Mouse (Mus musculus): ENCODE data around the gene Ctnna3.

GRCm38 (mm10) chr10:64084465-64084864, 654.6 kb downstream of the Ctnna3 start:
- TF ChIP-seq POLR2A (IDR thresholded peaks at IDR 0.05; ENCODE audit: borderline replicate concordance, insufficient read depth, low read length) (no peak), CTCF (IDR thresholded peaks at IDR 0.05; ENCODE audit: borderline replicate concordance, insufficient read depth, low read depth, low read length) (peak; percentile 57; the same call in 1 of the 2 replicates)
